Mouse (Mus musculus): Measurements from ENCODE around the gene Themis2. TPM values are rescaled to one million over a fixed set of nuclear protein-coding genes. Genes with fewer than 3 reads are reported as not detected.
"Not testable (repeated sequence)": the region's sequence is repeated elsewhere in the genome, so short reads cannot be mapped to it uniquely, and the experiment has no call there.

The Themis2 gene
- total RNA-seq, 2 experiments from 2014 or later = 0.54 to 0.77 TPM

DNA sequence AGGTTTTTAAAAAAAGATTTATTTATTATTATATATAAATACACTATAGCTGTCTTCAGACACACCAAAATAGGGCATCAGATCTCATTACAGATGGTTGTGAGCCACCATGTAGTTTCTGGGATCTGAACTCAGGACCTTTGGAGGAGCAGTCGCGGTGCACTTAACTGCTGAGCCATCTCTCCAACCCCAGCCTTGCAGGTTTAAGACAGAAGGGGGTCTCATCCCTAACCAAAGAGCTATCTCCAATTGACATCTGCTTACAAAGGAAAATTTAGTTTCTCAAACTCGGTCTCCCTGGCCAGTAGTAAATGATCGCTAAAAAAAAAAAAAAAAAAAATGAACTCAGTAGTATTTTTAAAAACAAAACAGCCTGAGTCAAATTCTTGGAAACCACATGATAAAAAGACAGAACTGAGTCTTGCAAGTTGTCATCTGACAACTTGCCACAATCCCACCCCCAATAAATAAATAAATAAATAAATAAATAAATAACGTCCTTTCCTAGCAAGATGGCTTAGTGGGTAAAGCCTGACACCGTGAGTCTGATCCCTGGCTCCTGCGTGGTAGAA, 10.5 kb upstream of the Themis2 start:
- Histone ChIP-seq H3K27ac (no peak overlapping the region), H3K4me3 (no peak overlapping the region)
- TF ChIP-seq CTCF (conservative IDR thresholded peaks at IDR 0.05) = no peak
- no peak for DNase-seq (ENCODE audit: low spot score in 2 of 2)

DNA sequence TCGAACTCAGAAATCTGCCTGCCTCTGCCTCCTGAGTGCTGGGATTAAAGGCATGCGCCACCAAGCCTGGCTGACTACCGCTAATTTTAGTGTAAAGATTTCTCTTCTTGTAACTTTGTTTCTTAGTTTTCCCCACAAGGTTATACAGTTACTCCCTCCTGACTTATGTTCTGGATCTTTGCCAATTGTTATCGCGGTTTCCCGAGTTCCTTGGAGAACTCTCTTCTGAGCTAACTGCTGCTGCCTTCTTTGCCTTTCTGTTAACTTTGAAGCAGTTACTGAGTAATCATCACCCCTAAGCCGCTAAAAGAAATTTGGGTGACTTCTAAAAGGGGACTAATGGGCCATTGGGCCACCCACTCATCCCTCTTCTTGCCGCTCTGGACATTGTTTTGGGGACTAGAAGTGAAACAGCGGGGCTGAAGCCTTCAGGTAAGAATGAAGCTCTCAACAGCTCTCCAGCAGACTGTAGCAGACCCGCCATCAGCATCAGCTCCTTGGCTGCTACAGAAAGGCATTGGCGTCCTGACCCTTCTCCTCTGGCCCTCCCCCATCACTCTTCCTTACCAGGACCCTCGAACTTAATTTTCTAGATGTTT, 9.5 kb upstream of the Themis2 start:
- Histone ChIP-seq H3K27ac (no peak overlapping the region), H3K4me3 (no peak overlapping the region)
- no peak for DNase-seq (ENCODE audit: low spot score in 2 of 2)
- no peak for TF ChIP-seq CTCF (conservative IDR thresholded peaks at IDR 0.05)

- DNase-seq (ENCODE audit: low spot score in 2 of 2) = no peak
- no peak overlapping the region for H3K4me3 ChIP-seq
- TF ChIP-seq CTCF (conservative IDR thresholded peaks at IDR 0.05) = no peak
- no peak overlapping the region for H3K27ac ChIP-seq
Measured at GRCm38 (mm10) chr4:132805146-132805545, 9.0 kb upstream of the Themis2 start.

DNA sequence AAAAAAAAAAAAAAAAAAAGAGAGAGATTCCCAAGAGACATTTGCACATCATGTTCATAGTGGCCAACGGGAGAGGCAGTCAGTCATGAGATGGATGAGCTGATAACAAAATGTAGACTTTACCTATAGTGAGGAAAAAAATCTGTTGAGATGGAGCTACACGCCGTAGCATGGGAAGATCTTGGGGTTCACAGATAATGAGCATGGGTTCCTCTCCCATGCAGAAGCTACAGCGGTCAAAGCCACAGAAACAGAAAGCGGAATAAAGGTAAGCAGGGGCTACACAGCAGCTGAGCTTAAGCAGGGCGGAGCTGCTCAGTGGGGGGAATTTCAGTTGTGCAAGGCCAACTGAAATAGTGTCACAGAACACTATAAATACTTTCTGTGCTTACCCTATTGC, 8.1 kb upstream of the Themis2 start:
- H3K27ac ChIP-seq = no peak overlapping the region
- no peak for DNase-seq (ENCODE audit: low spot score in 2 of 2)
- TF ChIP-seq CTCF (conservative IDR thresholded peaks at IDR 0.05) = no peak
- H3K4me3 ChIP-seq = no peak overlapping the region

GRCm38 (mm10) chr4:132803876-132804275, 7.7 kb upstream of the Themis2 start:
- no peak overlapping the region for H3K4me3 ChIP-seq
- no peak overlapping the region for H3K27ac ChIP-seq
- no peak for TF ChIP-seq CTCF (conservative IDR thresholded peaks at IDR 0.05)
- DNase-seq (ENCODE audit: low spot score in 2 of 2) = no peak

- Histone ChIP-seq H3K4me3 (no peak overlapping the region), H3K27ac (no peak overlapping the region)
- no peak for DNase-seq (ENCODE audit: low spot score in 2 of 2)
- no peak for TF ChIP-seq CTCF (conservative IDR thresholded peaks at IDR 0.05)
Measured at GRCm38 (mm10) chr4:132803212-132803611, 7.0 kb upstream of the Themis2 start.

- Histone ChIP-seq H3K4me3 (no peak overlapping the region), H3K27ac (no peak overlapping the region)
- no peak for DNase-seq (ENCODE audit: low spot score in 2 of 2)
- TF ChIP-seq CTCF (conservative IDR thresholded peaks at IDR 0.05) = no peak
Measured at GRCm38 (mm10) chr4:132802171-132802637, 6.0 kb upstream of the Themis2 start.

DNA sequence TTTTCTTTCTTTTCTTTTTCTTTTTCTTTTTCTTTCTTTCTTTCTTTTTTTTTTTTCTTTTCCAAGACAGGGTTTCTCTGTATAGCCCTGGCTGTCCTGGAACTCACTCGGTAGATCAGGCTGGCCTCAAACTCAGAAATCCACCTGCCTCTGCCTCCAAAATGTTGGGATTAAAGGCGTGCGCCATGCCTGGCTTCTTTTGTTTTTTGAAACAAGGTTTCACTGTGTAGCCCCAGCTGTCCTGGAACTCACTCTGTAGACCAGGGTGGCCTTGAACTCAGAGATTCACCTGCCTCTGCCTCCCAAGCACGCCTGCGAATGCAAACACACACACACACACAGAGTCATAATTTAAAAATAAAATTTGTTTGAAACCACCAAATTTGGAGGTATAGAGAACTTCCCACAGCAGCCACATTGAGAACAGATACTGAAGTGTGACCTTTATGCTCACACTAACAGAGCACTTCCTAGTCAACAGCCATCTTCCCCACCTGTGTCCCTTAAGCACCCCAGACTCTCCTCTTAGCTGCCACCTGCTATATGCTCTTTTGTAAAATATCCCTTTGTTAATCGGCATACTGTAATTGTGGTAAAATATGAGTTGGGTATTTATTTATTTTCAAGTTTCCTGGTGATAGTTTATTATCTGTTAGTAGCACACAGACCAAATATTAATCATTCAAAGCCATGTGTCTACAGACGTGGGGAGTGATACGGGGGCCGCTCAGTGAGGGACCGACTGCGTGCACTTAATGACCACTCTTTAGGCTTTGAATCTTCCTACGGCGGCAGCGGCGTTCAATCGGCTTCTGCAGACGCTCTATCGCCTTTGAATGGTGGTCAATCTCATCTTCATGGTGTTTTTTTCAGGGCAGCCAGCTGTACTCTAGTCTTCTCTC, 5.2 kb upstream of the Themis2 start:
- no peak overlapping the region for H3K27ac ChIP-seq
- no peak for TF ChIP-seq CTCF (conservative IDR thresholded peaks at IDR 0.05)
- DNase-seq (ENCODE audit: low spot score in 2 of 2) = no peak
- H3K4me3 ChIP-seq = no peak overlapping the region

GRCm38 (mm10) chr4:132799845-132800244, 3.7 kb upstream of the Themis2 start:
- no peak overlapping the region for H3K27ac ChIP-seq
- TF ChIP-seq CTCF (conservative IDR thresholded peaks at IDR 0.05) = no peak
- H3K4me3 ChIP-seq = no peak overlapping the region
- DNase-seq (ENCODE audit: low spot score in 2 of 2) = no peak

- not testable (repeated sequence) for H3K27ac ChIP-seq; H3K4me3 ChIP-seq; DNase-seq (ENCODE audit: low spot score in 2 of 2)
- TF ChIP-seq CTCF (conservative IDR thresholded peaks at IDR 0.05) = 0 out of 2 replicates have a peak, but pooled peaks have one; percentile 10
Measured at GRCm38 (mm10) chr4:132798666-132799065, 2.5 kb upstream of the Themis2 start.

DNA sequence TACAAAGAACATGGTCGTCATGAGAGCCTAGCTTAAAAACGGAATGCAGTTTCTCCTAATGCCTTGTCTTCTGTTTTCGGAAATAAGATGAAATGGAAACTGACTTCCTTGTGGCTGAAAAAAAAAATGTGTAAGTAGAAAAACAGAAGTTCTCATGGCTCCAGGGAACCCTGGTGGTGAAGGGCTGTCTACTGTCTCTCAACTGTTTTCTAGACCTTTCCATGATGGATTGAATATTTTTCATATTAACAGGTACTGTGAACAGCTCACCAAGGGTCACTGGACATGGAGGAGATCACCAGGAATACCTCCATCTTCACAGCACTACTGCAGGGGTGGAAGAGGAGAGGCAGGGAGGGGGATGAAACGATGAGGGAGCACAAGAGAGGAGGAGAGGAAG, 1.8 kb upstream of the Themis2 start:
- TF ChIP-seq CTCF (conservative IDR thresholded peaks at IDR 0.05) = no peak
- no peak for DNase-seq (ENCODE audit: low spot score in 2 of 2)
- H3K27ac ChIP-seq = no peak overlapping the region
- H3K4me3 ChIP-seq = no peak overlapping the region

GRCm38 (mm10) chr4:132797461-132797860, 1.3 kb upstream of the Themis2 start:
- no peak overlapping the region for H3K27ac ChIP-seq
- TF ChIP-seq CTCF (conservative IDR thresholded peaks at IDR 0.05) = no peak; the same call in 1 of the 2 replicates
- DNase-seq (ENCODE audit: low spot score in 2 of 2) = no peak

DNA sequence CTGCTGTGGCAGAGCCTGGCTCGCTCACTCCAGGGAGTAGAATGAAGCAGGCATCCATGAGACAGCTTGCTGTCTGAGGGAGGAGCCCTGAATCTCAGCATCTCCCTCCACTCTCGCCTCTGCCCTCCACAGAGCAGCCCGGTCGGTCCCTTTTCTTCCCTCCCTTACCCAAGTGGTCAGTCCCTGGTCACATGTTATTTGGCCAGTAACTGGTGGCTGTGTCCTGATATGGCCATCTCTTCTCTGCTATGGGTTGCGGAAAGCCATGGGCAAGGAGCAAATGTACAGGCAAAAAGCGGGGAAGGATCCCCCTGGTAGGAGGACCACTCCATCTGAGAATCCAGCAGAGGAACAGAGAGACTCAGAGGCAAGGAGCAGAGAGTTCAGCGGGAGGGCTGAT, 1.0 kb downstream of the Themis2 start:
- no peak for TF ChIP-seq CTCF (conservative IDR thresholded peaks at IDR 0.05)
- H3K4me3 ChIP-seq = no peak overlapping the region
- no peak overlapping the region for H3K27ac ChIP-seq
- DNase-seq (ENCODE audit: low spot score in 2 of 2) = no peak

More at GRCm38 (mm10) chr4:132797461-132797860, 1.3 kb upstream of the Themis2 start:
- H3K4me3 ChIP-seq = no peak overlapping the region

Data from layer of hippocampus, adult 2 months (tissue).